Mouse (Mus musculus) kidney, embryonic 16.5 days (tissue): ENCODE results near the gene Stk40. TPM values are rescaled to one million over a fixed set of nuclear protein-coding genes. Genes with fewer than 3 reads are reported as not detected.
"Not testable (repeated sequence)": the region's sequence is repeated elsewhere in the genome, so short reads cannot be mapped to it uniquely, and the experiment has no call there.

ENCODE experiments used
- ATAC-seq: fragments of 200-750 bp; cut with Nextera tagmentation; 2 replicates; pipeline ENCODE4 v1.8.0; 2017; ENCODE audit warnings: moderate TSS enrichment; ENCODE audit not compliant: low FRiP score, low TSS enrichment
- H3K27ac ChIP-seq: fragments of 300-500 bp; sonication (generic); 2 replicates; pipeline ENCODE4 v1.5.1; 2014; ENCODE audit warnings: low read length
- H3K27me3 ChIP-seq: fragments of 300-500 bp; sonication (generic); 2 replicates; pipeline ENCODE4 v1.6.1; 2014; ENCODE audit warnings: low read length, control low read depth, mixed read lengths; ENCODE audit not compliant: insufficient read depth
- H3K36me3 ChIP-seq: fragments of 300-500 bp; sonication (generic); 2 replicates; pipeline ENCODE4 v1.6.1; 2014; ENCODE audit warnings: low read length, control low read depth, mixed read lengths; ENCODE audit not compliant: insufficient read depth
- H3K4me1 ChIP-seq: fragments of 300-500 bp; sonication (generic); 2 replicates; pipeline ENCODE4 v1.6.1; 2014; ENCODE audit warnings: low read length, control low read depth, mixed read lengths; ENCODE audit not compliant: insufficient read depth
- H3K4me2 ChIP-seq: fragments of 300-500 bp; sonication (generic); replicated peaks from 2 replicates; pipeline ENCODE4 v1.6.1; 2014; ENCODE audit warnings: low read depth, low read length
- H3K4me3 ChIP-seq: fragments of 300-500 bp; sonication (generic); 2 replicates; pipeline ENCODE4 v1.5.1; 2014; ENCODE audit warnings: mild to moderate bottlenecking, low read length
- H3K9ac ChIP-seq: fragments of 300-500 bp; sonication (generic); replicated peaks from 2 replicates; pipeline ENCODE4 v1.6.1; 2014; ENCODE audit warnings: low read length
- H3K9me3 ChIP-seq: fragments of 300-500 bp; sonication (generic); 2 replicates; pipeline ENCODE4 v1.6.1; 2016; ENCODE audit warnings: low read length, control low read depth
- WGBS: fragments of 180-500 bp; shearing (Covaris S2); extraction: QIAGEN DNeasy Blood & Tissue Kit; methylation state at CpG from one replicate; pipeline ENCODE4 v1.1.7; 2014; 5-methylcytosine and 5-hydroxymethylcytosine counted together
- polyA plus RNA-seq: library from polyadenylated mRNA; unstranded; fragments of >200 nt; fragmentation: Nextera tagmentation; extraction: Ambion mirVana; gene quantifications from 2 replicates; pipeline ENCODE4 v1.2.1, GENCODE M21; 2015

Stk40 gene
- polyA plus RNA-seq, 1 experiment from 2014 or later, result 43.9 TPM

DNA sequence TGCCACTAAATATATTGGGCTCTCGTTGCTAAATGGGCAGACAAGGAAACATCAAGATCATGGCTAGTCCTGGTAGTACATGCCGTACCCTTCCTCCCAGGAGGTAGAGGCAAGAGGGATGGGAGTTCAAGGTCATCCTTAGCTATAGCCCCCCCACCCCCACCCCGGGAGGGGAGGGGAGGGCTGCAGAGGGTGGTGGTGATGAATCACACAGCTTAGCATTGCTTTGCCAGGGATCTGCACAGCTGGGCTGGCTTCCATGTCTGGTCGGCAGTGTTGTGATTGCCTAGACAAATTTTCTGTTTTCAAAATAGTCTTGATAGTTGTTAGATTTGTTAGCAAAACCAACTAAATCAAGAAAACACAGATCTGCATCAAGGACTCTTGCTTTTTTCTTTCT, 24.5 kb upstream of the Stk40 start:
- 0 out of 2 replicates have a peak, but pooled peaks cover 2% of the 10 kb centered on the region for H3K36me3 ChIP-seq
- no peaks in the 10 kb centered on the region for H3K4me1 ChIP-seq
- no peak overlapping the region for H3K4me2 ChIP-seq
- H3K9ac ChIP-seq, result no peak overlapping the region
- no peak overlapping the region for H3K4me3 ChIP-seq
- WGBS, result 78% methylated on average over 4 of the region's 4 CpGs
- no peaks in the 10 kb centered on the region for H3K9me3 ChIP-seq
- no peak for ATAC-seq
- no peaks in the 10 kb centered on the region for H3K27me3 ChIP-seq
- H3K27ac ChIP-seq, result no peak overlapping the region

DNA sequence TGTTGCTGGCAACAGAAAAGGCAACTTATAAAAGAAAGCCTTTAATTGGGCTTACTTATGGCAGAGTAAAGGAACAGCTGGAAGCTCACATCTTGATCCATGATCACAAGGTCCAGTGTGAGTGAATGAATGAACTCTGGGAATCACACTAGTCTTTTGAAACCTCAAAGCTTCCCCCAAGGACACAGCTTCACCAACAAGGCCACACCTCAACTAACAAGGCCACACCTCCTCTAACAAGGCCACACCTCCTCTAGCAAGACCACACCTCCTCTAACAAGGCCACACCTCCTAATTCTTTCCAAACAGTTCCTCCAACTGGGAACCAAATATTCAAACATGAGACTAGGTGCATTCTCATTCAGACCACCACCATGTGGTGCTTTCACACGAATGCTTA, 22.2 kb upstream of the Stk40 start:
- Histone ChIP-seq H3K27ac (no peak overlapping the region), H3K27me3 (no peaks in the 10 kb centered on the region), H3K4me3 (no peak overlapping the region), H3K9ac (no peak overlapping the region), H3K4me2 (no peak overlapping the region), H3K9me3 (no peaks in the 10 kb centered on the region), H3K4me1 (no peaks in the 10 kb centered on the region), H3K36me3 (0 out of 2 replicates have a peak, but pooled peaks cover 2% of the 10 kb centered on the region)
- WGBS, result 95% methylated on average over 1 of the region's 1 CpGs
- ATAC-seq, result no peak

- Histone ChIP-seq H3K9me3 (no peaks in the 10 kb centered on the region), H3K9ac (no peak overlapping the region), H3K4me2 (no peak overlapping the region), H3K27ac (no peak overlapping the region), H3K4me3 (no peak overlapping the region), H3K4me1 (0 out of 2 replicates have a peak, but pooled peaks cover under 1% of the 10 kb centered on the region), H3K36me3 (0 out of 2 replicates have a peak, but pooled peaks cover 2% of the 10 kb centered on the region), H3K27me3 (no peaks in the 10 kb centered on the region)
- WGBS, result 89% methylated on average over 9 of the region's 9 CpGs
- no peak for ATAC-seq
Observed at GRCm38 (mm10) chr4:126083021-126083420, 20.7 kb upstream of the Stk40 start.

DNA sequence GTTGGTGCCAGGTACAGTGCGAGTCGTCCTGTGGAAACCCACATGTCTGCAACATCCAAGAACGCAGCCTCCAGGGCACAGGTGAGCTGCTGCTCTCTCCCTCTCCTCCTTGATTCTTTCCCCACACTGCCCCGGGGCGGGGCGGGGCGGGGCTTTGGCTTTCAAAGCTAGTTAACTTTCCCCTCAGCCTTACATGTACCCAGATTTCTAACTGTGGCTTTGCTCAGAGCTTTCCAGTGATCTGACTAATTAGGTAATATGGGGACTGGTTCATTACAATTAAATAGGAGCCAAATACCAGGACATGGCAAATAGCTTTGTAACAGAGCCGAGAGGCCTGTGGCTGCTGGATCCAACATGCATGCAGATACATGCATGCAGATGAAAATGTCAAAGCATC, 19.4 kb upstream of the Stk40 start:
- H3K27ac ChIP-seq, result no peak overlapping the region
- no peak overlapping the region for H3K4me3 ChIP-seq
- 0 out of 2 replicates have a peak, but pooled peaks cover 3% of the 10 kb centered on the region for H3K4me1 ChIP-seq
- H3K27me3 ChIP-seq, result no peaks in the 10 kb centered on the region
- no peaks in the 10 kb centered on the region for H3K9me3 ChIP-seq
- H3K9ac ChIP-seq, result no peak overlapping the region
- H3K4me2 ChIP-seq, result no peak overlapping the region
- ATAC-seq, result no peak
- H3K36me3 ChIP-seq, result 0 out of 2 replicates have a peak, but pooled peaks cover 2% of the 10 kb centered on the region
- WGBS, result 59% methylated on average over 8 of the region's 8 CpGs

- no peak overlapping the region for H3K4me3 ChIP-seq
- no peak overlapping the region for H3K9ac ChIP-seq
- no peak overlapping the region for H3K4me2 ChIP-seq
- peak overlapping the region; percentile 7; the same call in 1 of the 2 replicates for H3K27ac ChIP-seq
- H3K9me3 ChIP-seq, result no peaks in the 10 kb centered on the region
- no peaks in the 10 kb centered on the region for H3K27me3 ChIP-seq
- WGBS, result 18% methylated on average over 7 of the region's 7 CpGs
- H3K4me1 ChIP-seq, result 0 out of 2 replicates have a peak, but pooled peaks cover 3% of the 10 kb centered on the region
- peak; percentile 87 for ATAC-seq
- H3K36me3 ChIP-seq, result 0 out of 2 replicates have a peak, but pooled peaks cover 2% of the 10 kb centered on the region
Observed at GRCm38 (mm10) chr4:126085996-126086576, 17.7 kb upstream of the Stk40 start.

DNA sequence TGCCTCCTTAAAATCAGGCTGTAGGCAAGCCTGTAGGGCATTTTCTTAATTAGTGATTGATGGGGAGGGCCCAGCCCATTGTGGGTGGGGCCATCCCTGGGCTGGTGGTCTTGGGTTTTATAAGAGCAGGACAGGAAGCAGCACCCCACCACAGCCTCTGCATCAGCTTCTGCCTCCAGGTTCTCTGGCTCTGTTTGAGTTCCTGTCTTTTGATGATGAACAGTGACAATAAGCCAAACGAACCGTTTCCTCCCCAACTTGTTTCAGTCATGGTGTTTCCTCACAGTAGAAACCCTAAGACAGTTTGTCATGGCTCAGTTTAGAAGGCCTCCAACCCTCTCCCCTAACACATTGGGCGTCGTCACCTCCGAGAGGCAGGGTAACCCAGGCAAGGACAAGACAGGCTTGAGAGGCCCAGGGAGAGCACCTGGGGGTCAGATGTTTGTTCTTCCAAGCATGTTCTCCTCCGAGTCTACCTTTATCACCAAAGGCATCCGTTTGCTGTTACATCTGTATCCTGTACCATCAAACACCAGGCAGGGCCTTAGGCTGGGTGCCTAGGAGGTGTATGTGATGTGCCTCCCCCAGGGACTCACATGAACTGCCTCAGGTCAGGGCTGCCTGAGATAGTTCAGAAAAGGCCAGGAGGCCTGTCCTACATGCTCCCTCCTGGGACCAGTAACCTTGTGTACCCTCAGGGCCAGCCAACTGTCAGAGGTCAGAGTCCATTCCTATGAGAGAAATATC, 13.5 kb upstream of the Stk40 start:
- 0 out of 2 replicates have a peak, but pooled peaks cover 3% of the 10 kb centered on the region for H3K4me1 ChIP-seq
- no peak overlapping the region for H3K4me3 ChIP-seq
- ATAC-seq, result no peak
- H3K4me2 ChIP-seq, result no peak overlapping the region
- WGBS, result 49% methylated on average over 7 of the region's 7 CpGs
- H3K9ac ChIP-seq, result no peak overlapping the region
- H3K27me3 ChIP-seq, result no peaks in the 10 kb centered on the region
- H3K36me3 ChIP-seq, result no peaks in the 10 kb centered on the region
- H3K9me3 ChIP-seq, result no peaks in the 10 kb centered on the region
- no peak overlapping the region for H3K27ac ChIP-seq

- no peaks in the 10 kb centered on the region for H3K27me3 ChIP-seq
- no peaks in the 10 kb centered on the region for H3K9me3 ChIP-seq
- no peak overlapping the region for H3K4me2 ChIP-seq
- H3K9ac ChIP-seq, result no peak overlapping the region
- no peak for ATAC-seq
- 0 out of 2 replicates have a peak, but pooled peaks cover 3% of the 10 kb centered on the region for H3K4me1 ChIP-seq
- no peaks in the 10 kb centered on the region for H3K36me3 ChIP-seq
- WGBS, result 80% methylated on average over 4 of the region's 4 CpGs
- no peak overlapping the region for H3K27ac ChIP-seq
- no peak overlapping the region for H3K4me3 ChIP-seq
Observed at GRCm38 (mm10) chr4:126090848-126091124, 13.0 kb upstream of the Stk40 start.

DNA sequence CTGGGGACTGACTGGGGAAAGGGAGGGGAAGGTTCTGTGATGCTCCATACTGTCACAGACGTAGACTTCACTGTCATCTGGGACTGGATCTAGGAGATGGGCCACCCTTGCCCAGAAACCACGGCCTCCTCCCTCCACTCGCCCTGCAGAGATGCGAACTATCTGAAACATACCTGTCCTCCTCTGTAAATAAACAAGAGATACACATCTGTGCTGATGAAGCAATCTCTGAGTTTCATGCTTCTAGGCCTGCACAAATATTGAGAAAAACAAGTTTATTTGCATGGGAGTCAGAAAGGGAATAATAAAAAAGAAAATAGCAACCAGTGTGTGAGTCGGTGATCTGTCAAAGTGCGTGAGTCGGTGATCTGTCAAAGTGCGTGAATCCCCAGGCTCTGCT, 11.9 kb upstream of the Stk40 start:
- peaks cover 4% of the 10 kb centered on the region; the same call in 1 of the 2 replicates for H3K4me1 ChIP-seq
- H3K36me3 ChIP-seq, result no peaks in the 10 kb centered on the region
- no peak overlapping the region for H3K9ac ChIP-seq
- H3K27me3 ChIP-seq, result no peaks in the 10 kb centered on the region
- no peak for ATAC-seq
- no peak overlapping the region for H3K4me3 ChIP-seq
- 84% methylated on average over 8 of the region's 8 CpGs for WGBS
- no peaks in the 10 kb centered on the region for H3K9me3 ChIP-seq
- H3K4me2 ChIP-seq, result no peak overlapping the region
- no peak overlapping the region for H3K27ac ChIP-seq

DNA sequence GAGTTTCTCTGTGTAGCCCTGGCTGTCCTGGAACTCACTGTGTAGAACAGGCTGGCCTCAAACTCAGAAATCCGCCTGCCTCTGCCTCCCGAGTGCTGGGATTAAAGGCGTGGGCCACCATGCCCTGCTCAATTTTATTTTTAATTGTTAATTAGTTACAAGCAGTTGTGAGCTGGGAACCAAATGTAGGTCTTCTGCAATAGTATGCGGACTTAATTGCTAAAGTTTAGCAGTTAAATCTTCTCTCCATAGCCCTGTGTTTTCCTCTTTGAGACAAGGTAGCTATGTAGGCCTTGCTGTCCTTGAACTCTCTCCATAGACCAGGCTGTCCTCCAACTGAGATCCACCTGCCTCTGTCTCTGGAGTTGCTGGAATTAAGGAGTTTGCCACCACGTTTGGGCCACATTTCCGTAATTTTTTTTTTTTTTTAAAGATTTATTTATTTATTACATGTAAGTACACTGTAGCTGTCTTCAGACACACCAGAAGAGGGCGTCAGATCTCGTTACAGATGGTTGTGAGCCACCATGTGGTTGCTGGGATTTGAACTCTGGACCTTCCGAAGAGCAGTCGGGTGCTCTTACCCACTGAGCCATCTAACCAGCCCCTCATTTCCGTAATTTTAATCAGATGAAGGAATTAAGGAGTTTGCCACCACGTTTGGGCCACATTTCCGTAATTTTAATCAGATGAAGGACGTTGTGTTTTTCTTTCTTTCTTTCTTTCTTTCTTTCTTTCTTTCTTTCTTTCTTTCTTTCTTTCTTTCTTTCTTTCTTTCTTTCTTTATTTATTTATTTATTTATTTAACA, 7.9 kb upstream of the Stk40 start:
- H3K4me1 ChIP-seq, H3K27me3 ChIP-seq, H3K4me3 ChIP-seq, H3K36me3 ChIP-seq, H3K27ac ChIP-seq, H3K4me2 ChIP-seq, H3K9me3 ChIP-seq, H3K9ac ChIP-seq, ATAC-seq: not testable (repeated sequence)
- 53% methylated on average over 14 of the region's 14 CpGs for WGBS
